In genomic region chr19:6956461-6956860, GRCm38 (mm10) we compare ENCODE assay signal across 18 mouse cellular contexts. TPM values are rescaled to one million over a fixed set of nuclear protein-coding genes. Genes with fewer than 3 reads are reported as not detected.
"Had no signal": no experiment of that assay in that cellular context is flagged by ENCODE, and none has a peak within 500 bp of the region (broad histone marks: within the 10 kb centered on the region; RNA-seq: fewer than 3 reads in every experiment).

No protein-coding gene starts in this region.

- H3K27ac ChIP-seq: kidney, embryonic 15.5 days; left cerebral cortex, adult 2 months; liver, embryonic 13.5 days; macrophage; midbrain, embryonic 12.5 days; midbrain, embryonic 15.5 days; neural tube, embryonic 12.5 days; neural tube, embryonic 15.5 days; stomach, embryonic 15.5 days had no signal

- H3K9ac ChIP-seq: kidney, embryonic 15.5 days; liver, embryonic 13.5 days; midbrain, embryonic 12.5 days; midbrain, embryonic 15.5 days; neural tube, embryonic 12.5 days; neural tube, embryonic 15.5 days; stomach, embryonic 15.5 days had no signal

- H3K4me2 ChIP-seq: kidney, embryonic 15.5 days; liver, embryonic 13.5 days; midbrain, embryonic 12.5 days; midbrain, embryonic 15.5 days; neural tube, embryonic 12.5 days; neural tube, embryonic 15.5 days; stomach, embryonic 15.5 days had no signal

- H3K27me3 ChIP-seq: kidney, embryonic 15.5 days; liver, embryonic 13.5 days; midbrain, embryonic 12.5 days; midbrain, embryonic 15.5 days; neural tube, embryonic 12.5 days; neural tube, embryonic 15.5 days; stomach, embryonic 15.5 days had no signal

- ATAC-seq: midbrain, embryonic 15.5 days had no signal

- H3K4me3 ChIP-seq: kidney, embryonic 15.5 days; left cerebral cortex, adult 2 months; liver, embryonic 13.5 days; midbrain, embryonic 12.5 days; midbrain, embryonic 15.5 days; neural tube, embryonic 12.5 days; neural tube, embryonic 15.5 days; stomach, embryonic 15.5 days had no signal

- DNase-seq: kidney, postnatal 10 days; kidney, postnatal 36 days; layer of hippocampus, postnatal 36 days; liver, embryonic 13.5 days; lung, adult 2 months; retina, postnatal 1 day; right cerebral cortex, postnatal 25 days; spleen, adult 18-20 months; thymus, postnatal 25 days had no signal

- H3K36me3 ChIP-seq: midbrain, embryonic 15.5 days had no signal

- H3K9me3 ChIP-seq: kidney, embryonic 15.5 days; liver, embryonic 13.5 days; midbrain, embryonic 12.5 days; midbrain, embryonic 15.5 days; neural tube, embryonic 12.5 days; neural tube, embryonic 15.5 days; stomach, embryonic 15.5 days had no signal

RNA-seq across cellular contexts. Expression of gene Kcnk4, which starts 22.1 kb away (rescaled TPM):
- total RNA-seq: liver, adult 2 months had no signal
- polyA plus RNA-seq: liver, embryonic 13.5 days; macrophage had no signal
